Mouse (Mus musculus) bone marrow, adult 2 months (tissue): Measurements from ENCODE around the gene Actn3.

Source experiments
- CTCF ChIP-seq: fragments of 200-500 bp; IDR thresholded peaks from 2 replicates; pipeline ENCODE4 v1.5.1; 2011; ENCODE audit warnings: low read length, control low read depth; ENCODE audit not compliant: control insufficient read depth, insufficient read depth
- POLR2A ChIP-seq: fragments of 200-500 bp; IDR thresholded peaks from 2 replicates; pipeline ENCODE4 v1.6.1; 2011; ENCODE audit warnings: low read depth, mild to moderate bottlenecking, control low read depth, low read length, borderline replicate concordance; ENCODE audit not compliant: control insufficient read depth

GRCm38 (mm10) chr19:4877785-4878184, at the start of gene Actn3:
- TF ChIP-seq CTCF (no peak), POLR2A (no peak)
